Mouse (Mus musculus) T-helper 1 cell (primary cell): ENCODE measurements around the gene Lipt1.

Experiments
- in situ Hi-C: fragments of 300-600 bp; cut with MboI, MseI; formaldehyde crosslinking; loops from one replicate; pipeline ENCODE4 v1.15.1; 2025; ENCODE audit warnings: high pct_unique_total_duplicates

Gene Lipt1

GRCm38 (mm10) chr1:37871704-37872103 is at the start of gene Lipt1:
Lipt1 (plus strand) TSS chr1:37871738.
- in situ Hi-C loops = loop anchor here (5.0 to 25.0 kb wide), 2 partner anchors 194 to 434 kb away; partner anchors contain the start of genes Coa5 and Unc50

- in situ Hi-C loops = no loop called here
These were observed 39.9 kb upstream of the Lipt1 start for GRCm38 (mm10) chr1:37831681-37832080.

GRCm38 (mm10) chr1:37846878-37847277 is 24.7 kb upstream of the Lipt1 start:
- in situ Hi-C loops = no loop called here

- in situ Hi-C loops = loop anchor here (25.0 kb wide), 1 partner anchor 413 kb away; the partner anchor contains the start of genes Coa5 and Unc50
These were observed 20.8 kb upstream of the Lipt1 start for GRCm38 (mm10) chr1:37850696-37851095.

- in situ Hi-C loops = loop anchor here (25.0 kb wide), 1 partner anchor 427 kb away; the partner anchor contains the start of genes Coa5 and Unc50
These were observed 6.8 kb upstream of the Lipt1 start for GRCm38 (mm10) chr1:37864511-37865400.

- in situ Hi-C loops = loop anchor here (25.0 kb wide), 1 partner anchor 428 kb away; the partner anchor contains the start of genes Coa5 and Unc50
These were observed 5.9 kb upstream of the Lipt1 start for GRCm38 (mm10) chr1:37865401-37866215.

GRCm38 (mm10) chr1:37866286-37866685 is 5.3 kb upstream of the Lipt1 start, which contains the start of gene Tsga10:
Tsga10 (minus strand) TSS chr1:37866429.
- in situ Hi-C loops = loop anchor here (25.0 kb wide), 1 partner anchor 429 kb away; the partner anchor contains the start of genes Coa5 and Unc50

- in situ Hi-C loops = loop anchor here (25.0 kb wide), 1 partner anchor 430 kb away; the partner anchor contains the start of genes Coa5 and Unc50
These were observed 4.5 kb upstream of the Lipt1 start for GRCm38 (mm10) chr1:37867056-37867455.

- in situ Hi-C loops = loop anchor here (25.0 kb wide), 1 partner anchor 431 kb away; the partner anchor contains the start of genes Coa5 and Unc50
These were observed 3.7 kb upstream of the Lipt1 start for GRCm38 (mm10) chr1:37867684-37868322.

GRCm38 (mm10) chr1:37868640-37869039 is 2.9 kb upstream of the Lipt1 start:
- in situ Hi-C loops = loop anchor here (25.0 kb wide), 1 partner anchor 431 kb away; the partner anchor contains the start of genes Coa5 and Unc50

GRCm38 (mm10) chr1:37869362-37869761 is 2.2 kb upstream of the Lipt1 start:
- in situ Hi-C loops = loop anchor here (25.0 kb wide), 1 partner anchor 432 kb away; the partner anchor contains the start of genes Coa5 and Unc50

- in situ Hi-C loops = loop anchor here (5.0 to 25.0 kb wide), 2 partner anchors 195 to 435 kb away; partner anchors contain the start of genes Coa5 and Unc50
These were observed 861 bp downstream of the Lipt1 start for GRCm38 (mm10) chr1:37872131-37873067.

GRCm38 (mm10) chr1:37873157-37873556 is 1.6 kb downstream of the Lipt1 start:
- in situ Hi-C loops = loop anchor here (5.0 to 25.0 kb wide), 2 partner anchors 196 to 436 kb away; partner anchors contain the start of genes Coa5 and Unc50

GRCm38 (mm10) chr1:37877736-37878460 is 6.4 kb downstream of the Lipt1 start:
- in situ Hi-C loops = no loop called here

GRCm38 (mm10) chr1:37883411-37883810 is 11.9 kb downstream of the Lipt1 start:
- in situ Hi-C loops = no loop called here

GRCm38 (mm10) chr1:37884451-37884850 is 12.9 kb downstream of the Lipt1 start:
- in situ Hi-C loops = no loop called here

- in situ Hi-C loops = no loop called here
These were observed 17.7 kb downstream of the Lipt1 start for GRCm38 (mm10) chr1:37889206-37889605.

GRCm38 (mm10) chr1:37890025-37890652 is 18.6 kb downstream of the Lipt1 start, which contains the start of the genes Mitd1 and Mrpl30:
Mitd1 (minus strand) TSS chr1:37890411.
Mrpl30 (plus strand) TSS chr1:37890477.
- in situ Hi-C loops = no loop called here
